Mouse (Mus musculus): ENCODE results near the gene Ckb.
A peak's percentile ranks its signal among the peaks of the same experiment; 100 is the strongest.
"Not testable (repeated sequence)": the region's sequence is repeated elsewhere in the genome, so short reads cannot be mapped to it uniquely, and the experiment has no call there.

The Ckb gene

DNA sequence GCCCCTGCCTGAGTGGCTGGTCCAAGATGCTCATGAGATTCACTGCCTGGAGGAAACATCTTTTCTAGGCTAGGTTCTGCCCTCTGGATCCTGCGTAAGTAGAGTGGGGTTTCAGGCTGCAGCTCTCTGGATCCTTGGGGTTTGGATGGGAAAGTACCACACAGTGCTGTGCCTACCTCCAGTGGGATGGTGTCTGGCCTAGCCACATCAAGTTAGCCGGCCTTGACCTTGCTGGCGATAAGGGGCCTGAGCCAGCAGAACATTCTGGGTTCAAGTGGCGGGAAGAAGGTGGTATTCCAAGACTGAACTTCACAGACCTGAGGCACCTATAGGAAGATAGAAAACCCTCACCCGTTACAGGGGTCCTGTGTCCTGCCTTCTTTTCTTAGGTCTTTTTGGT is 4.7 kb downstream of the Ckb start:
- DNase-seq = no peak

DNA sequence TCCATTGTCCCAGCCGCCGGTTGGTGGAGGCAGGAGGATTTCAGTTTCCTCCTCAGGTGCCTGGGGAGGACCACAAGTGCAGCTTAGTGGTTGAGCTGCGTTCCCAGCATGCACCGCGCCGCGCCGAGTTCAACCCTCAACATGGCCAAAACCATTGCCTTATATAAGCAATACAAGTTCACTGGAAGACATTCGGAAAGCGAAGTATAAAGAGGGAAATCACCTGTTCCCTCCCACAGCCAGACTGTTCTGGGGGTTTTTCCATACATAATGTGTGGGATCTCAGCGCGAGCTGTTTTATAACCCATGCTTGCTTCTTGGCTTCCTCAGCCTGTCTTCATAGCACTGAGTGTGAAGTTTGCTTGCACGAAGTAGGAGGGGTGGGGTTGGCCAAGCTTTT is 5.8 kb downstream of the Ckb start:
- no peak for DNase-seq

DNA sequence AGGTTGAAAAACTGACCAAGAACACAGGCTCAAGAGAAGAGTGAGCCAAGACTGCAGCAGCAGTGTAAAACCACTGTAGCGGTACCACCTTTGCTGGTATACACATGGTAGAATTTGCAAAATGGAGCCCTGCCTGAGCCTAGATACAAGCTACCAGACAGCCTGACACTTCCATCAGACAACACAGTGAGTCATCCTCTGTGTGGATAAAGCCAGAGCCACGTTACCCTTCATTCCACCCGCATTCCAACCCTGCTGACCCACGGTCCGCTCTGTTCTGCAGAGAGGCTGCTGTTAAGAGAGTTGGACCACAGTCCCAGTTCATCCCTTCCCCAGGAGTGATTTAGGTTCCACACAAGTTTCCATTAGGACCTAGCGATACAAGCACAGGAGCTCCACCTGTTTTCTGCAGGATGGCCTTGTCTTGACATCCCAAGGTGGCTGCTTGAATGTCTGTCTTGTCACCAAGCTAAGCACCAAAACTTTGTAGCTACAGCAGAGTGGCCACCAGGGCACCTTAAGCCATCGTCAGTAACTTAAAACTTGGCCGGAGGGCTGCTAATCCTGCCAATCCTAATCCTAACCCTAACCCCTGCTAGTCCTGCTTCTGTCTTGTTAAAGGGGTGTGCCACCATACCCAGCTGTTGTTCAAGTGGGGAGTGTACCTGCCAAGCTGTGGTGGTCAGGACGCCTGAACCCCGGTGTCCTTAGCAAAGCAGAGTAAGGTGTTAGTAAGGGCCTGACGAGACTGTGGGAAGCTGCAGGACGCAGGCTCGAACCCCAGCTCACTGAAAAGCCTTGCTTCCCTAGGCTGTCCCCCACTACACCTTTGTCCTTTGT is 6.9 kb downstream of the Ckb start:
- DNase-seq = no peak

DNA sequence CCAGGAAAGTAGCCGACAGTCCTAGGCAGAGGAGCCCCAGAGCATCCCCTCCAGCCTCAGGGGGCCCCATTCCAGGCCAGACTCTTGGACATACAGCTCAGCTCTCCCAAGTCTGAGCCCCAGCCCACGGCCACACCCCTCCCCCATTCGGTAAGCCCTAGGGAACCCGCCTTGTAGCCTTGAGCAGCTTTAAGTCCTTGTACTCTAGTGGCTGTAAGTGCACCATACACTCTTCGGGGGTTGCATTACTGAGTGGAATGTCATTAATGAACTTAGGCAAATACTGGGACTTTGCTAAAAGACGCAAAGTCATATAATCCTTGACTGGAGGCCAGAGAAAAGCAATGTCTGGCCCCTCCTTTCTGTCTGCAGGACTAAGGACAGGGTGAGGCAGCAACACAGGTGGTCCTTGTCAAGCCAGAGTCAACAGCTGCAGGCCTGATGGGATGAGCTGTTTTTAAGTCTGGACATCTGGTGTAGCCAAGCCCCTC is 7.9 kb downstream of the Ckb start:
- DNase-seq = peak; percentile 44

DNA sequence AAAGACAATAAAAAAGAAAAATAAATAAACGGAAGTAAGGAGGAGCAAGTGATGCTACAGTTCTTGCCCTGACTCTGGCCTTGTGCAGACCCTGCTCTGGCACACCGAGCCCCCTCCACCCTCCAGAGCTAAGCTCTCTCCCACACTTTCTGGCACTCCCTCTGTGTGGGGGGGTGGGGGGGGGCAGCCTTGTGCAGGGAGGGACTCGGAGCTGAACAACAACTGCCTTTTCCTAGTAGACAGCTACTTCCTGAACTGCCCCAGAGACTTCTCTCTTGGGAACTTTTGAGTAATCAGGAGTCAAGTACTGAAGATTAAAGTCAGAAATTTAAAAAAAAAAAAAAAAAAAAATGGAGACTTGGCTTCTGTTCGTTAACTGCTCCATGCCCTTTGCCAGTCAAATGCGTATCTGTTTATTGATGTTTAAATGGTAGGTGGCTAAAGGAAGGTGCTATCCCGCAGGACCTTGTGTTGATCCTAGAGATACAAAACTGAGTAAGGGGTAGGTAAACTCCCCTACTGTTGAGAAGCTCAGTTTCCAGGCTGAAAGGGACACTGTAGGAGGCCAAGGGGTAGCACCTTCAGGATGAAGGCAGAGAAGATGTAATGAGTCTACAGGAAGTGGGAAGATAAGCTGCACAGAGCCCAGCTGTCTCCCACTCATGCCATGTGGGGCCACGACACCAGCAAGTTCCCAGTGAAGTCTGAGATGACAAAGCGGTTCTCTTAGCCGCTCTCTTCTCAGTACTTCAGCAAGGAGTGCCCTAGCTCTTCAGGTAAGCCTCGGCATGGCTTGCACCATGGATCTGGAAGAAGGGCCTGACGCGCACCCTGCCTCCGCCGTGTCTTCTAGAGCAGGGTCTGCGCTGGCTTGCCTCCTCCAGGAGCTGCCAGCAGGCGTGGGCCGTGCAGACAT is 8.7 kb downstream of the Ckb start:
- DNase-seq = no peak

DNA sequence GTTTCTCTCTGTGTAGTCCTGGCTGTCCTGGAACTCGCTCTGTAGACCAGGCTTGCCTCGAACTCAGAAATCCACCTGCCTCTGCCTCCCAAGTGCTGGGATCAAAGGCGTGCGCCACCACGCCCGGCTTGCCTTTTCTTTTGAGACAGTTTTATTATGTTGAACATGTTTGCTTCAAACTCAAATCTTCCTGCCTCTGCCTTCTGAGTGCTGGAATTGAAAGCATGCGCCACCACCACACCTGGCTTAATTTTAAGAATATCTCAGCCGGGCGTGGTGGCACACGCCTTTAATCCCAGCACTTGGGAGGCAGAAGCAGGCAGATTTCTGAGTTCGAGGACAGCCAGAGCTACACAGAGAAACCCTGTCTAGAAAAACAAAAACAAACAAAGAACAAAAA is 10.6 kb downstream of the Ckb start:
- DNase-seq = not testable (repeated sequence)

DNA sequence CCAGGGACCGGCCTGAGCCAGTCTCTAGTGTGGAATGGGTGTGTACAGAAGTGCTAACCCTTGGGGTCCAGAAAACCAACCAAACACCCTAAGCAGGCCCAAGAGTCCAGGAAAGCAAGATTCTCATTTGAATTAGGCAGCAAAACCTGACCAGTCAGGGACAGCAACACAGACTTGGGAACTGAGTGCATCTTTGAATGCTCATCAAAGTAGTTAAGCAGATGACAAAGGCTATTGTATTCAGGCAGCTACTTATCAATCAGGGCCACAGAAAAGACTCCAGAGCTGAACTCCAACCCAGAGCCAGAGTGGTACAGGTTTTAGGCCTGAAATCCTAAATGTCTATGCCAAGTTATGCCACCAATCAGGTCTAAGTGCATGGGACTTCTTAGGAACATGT is 11.5 kb downstream of the Ckb start:
- DNase-seq = no peak

DNA sequence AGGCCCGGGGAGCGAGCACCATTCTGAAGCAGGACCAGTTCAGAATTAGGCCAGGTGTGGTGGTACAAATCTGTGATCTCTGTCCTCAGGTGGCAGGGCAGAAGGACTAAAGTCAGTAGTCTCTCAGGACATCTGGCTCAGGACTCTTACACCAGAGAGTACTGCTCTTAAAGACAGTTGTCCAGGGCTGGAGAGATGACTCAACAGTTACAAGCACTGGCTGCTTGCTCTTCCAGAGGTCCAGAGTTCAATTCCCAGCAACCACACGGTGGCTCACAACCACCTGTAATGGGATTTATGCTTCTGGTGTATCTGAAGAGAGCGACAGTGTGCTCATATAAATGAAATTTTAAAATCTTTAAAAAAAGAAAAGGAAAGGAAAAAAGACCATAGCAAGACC is 12.8 kb downstream of the Ckb start:
- no peak for DNase-seq

DNA sequence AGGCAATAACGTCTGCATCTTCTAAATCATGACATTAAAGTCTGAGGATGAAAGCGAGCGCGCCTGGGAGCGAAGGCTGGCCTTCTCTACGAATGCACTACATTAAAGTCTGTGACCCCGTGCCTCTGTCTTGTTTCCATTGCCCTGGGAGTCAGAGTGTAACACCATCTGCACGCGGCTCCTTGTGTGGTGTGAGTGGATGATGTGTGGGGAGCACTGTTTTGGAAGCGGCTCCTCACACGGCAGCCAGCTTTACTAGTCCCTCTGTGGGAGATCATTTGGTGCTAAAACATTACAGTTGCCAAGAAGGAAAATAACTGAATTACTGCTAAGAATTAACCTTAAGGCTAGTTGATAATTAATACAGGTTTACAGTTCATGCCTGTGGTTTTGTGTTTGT is 16.4 kb downstream of the Ckb start:
- DNase-seq = no peak

DNA sequence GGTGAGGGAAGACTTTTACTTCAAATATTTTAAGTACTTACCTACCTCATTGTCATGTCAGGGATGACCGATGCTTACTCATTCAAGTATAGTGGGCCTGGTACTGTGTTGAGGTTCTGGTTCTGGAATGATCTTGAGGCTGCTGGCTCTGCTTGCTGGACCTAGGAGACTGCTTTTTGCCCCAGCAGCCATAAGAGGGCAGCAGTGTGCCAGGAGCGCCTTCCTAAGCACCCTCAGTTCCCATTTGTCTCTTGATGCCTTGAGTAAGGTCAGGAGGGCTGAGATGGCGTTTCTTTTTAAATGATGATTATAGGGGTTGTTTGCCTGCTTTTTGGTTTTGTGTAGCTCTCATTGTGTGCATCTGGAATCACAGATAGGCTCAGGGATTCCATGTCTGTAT is 18.7 kb downstream of the Ckb start:
- peak; percentile 76 for DNase-seq

DNA sequence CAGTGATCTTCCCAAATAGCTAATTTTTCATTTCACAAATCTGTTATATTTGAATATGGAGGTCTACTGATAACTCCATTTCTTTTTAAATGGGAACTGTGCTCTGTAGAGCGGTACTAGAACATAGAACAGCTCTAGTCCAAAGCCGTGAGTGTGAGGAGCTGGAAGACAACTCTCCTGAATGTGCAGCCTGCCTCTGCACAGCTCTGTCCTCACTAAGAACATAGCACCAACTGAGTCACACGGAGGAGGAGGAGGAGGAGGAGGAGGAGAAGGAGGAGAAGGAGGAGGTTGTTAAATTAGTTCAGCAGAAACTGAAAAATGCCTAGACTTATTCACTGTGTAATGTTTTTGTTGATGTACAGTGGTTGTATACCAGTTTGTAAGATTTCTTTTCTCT is 19.2 kb downstream of the Ckb start:
- no peak for DNase-seq

DNA sequence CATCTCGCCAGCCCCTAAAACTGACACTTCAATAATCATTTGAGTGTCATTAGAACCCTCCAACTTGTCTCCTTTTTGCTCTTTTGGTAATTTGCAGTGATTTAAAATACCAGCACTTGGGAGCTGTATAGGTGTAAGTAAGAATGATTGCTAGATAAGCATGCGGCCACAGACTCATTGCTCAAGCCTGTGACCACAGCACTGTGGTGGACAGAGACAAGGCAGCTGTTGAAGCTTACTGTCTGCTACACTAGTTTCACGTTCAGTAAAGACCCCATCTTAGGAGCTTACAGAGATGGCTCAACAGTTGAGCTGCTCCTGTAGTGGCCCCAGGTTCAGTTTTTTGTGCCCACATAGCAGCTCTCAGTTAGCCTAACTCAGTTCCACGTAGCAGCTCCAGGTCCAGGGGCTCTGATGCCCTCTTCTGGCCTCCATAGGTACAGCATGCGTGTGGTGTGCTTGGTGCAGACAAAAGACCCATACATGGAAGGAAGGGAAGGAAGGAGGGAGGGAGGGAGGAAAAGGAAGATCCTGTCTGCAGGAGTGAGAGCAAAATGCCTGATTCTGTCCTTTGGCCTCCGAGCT is 24.0 kb downstream of the Ckb start:
- peak; percentile 76 for DNase-seq
